Mouse (Mus musculus) cerebellum, adult 9-11 months (tissue): ENCODE measurements around the gene Tbck.

Experiments used
- DNase-seq: peaks from one replicate; pipeline ENCODE4 v3.0.0; 2022

Gene Tbck

DNA sequence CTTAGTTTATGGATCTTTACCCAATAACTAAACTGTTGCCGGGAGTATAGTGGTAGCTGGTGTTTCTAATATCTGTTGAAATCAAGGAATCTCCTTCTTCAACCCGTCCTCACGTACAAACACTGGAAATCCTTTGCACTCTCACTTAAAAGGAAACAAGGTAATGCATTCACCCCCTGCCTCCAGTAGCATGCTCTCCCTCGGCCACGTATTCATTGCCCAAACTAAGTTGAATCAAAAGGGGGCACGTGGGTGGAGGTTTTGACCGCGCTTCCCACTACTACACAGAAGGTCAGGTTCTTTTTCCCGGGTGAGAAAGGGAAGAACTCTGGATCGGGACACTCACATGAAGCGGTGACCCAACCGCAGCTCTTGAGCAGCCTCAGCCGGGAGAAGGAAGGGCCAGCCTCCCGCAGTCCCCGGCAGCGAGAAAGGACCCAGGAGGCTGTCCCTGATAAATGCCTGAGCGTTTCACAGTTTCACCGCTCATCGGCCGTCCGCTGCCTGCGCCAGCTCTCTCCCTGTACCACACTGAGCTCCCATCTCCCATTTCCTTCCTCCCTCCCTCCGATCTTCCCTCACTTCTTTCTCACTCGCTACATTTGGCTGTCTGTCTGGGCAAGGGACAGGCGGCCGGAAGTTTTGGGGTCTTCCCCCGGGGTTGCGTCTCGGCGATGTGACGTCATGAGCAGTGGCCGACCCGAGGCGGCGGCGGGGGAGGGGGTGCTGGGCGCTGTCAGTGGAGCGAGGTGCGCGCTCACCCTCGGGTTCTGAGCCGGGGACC is at the start of gene Tbck:
Gene Tbck (plus strand): TSS at position 698 of the 784 bp plus-strand sequence.
- DNase-seq: peak; percentile 94

DNA sequence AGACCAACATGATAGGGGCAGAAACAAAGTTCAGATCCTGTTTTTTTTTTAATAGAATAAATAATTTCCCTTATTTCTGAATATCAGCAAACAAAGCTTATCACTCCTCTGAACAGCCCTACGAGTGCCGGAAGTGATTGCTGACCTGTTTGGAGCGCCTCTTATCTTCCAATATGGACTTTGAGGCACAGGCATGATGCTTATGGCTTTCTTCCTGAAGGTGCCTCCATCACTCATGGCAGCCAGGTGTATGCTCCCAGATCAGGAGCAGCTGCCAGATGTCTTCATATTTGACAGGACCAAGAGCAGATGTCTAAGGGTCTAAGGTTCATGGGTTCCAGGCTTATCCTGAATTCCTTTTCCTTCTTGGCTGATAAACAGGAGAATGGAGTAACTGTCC is 46.9 kb upstream of the Tbck start:
- no peak for DNase-seq

DNA sequence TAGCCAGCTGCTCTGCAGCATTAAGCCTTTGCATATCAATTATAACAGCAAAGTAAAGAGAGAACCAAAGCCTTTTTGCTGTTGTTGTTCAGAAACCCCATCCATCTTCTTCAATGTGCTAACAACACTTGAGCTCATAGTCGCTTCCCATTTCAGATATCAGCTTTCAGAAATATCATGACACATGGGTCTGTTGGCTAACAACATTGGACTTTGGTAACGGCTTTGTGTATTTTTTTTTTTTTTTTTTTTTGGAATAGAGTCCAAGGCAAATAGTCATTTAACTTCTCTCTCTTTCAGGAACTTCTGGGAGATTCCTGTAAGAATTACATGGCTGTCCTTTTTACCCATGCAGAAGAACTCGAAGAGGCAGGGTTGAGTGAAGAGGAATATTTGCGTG is 39.9 kb upstream of the Tbck start:
- DNase-seq: no peak

DNA sequence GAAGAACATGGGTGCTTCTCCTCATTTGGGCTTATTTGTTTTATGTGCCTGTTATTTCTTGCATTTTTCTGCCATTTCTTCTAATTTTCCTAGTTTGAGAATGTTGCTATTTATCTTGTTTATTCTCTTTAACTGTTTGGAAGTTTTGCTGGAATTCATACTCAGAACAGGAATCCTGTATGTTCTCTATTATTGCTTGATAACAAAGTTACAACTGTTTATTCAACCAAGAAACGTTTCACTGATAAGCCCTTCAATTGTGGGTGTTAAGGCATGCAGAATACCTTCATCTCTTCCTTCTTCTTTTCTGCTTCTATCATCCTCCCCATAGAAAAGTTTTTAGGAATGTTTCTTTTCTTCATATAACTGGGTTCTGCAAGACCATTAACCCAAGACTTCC is 37.1 kb upstream of the Tbck start:
- no peak for DNase-seq

DNA sequence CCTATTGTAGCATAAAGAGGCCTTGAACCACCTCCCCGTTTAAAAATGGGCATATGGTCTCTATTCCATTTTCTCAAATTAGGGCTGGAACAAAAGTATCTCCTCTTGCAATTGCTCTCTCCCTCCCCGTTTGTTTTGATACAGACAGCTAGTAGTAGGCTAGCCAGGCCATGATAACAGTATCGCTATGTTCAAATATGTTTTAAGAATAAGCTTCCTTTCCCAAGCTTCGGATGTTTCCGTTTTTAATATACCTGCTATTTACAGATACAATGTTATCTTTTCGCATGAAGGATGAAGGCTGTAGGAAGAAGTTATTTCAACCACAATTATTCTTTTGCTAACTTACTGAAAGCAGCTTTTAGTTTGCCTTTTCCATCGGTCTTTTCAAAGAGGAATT is 34.6 kb upstream of the Tbck start:
- no peak for DNase-seq

DNA sequence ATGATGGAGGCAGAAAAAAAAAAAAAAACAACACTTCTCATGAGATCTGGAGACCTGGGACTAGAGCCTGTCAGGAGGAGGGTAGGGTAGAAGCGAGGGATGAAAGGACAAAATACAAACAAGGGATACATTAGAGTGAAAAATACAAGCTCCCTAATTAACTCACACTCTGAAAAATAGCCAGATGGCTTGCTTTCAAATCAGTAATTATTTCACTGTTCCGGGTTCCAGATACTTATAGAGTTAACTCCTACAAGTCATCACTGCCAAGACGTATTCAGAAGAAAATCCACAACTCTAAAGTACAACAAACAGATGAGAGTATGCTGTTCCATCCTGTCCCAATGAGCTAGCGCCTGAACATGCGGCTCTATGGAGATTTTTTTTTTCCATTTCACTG is 33.8 kb upstream of the Tbck start:
- DNase-seq: no peak

DNA sequence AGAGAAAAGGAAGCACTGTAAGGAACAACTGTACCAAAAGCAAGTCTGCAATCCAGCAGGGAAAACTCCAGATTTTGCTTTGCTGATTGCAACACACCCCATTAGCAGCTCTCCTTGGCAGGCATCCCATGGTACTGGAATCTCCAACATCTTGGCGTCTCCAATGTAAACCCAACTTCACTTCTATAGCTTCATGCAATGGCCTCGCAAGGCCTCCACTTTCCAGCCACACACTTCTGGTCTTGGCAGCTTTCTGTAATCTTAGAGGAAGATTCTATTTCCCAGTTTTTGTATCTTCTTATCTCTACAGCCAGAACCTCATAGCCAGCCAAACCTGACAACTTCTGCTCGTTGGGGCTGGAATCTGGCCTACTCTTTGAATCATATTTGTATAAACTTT is 32.2 kb upstream of the Tbck start:
- DNase-seq: no peak

DNA sequence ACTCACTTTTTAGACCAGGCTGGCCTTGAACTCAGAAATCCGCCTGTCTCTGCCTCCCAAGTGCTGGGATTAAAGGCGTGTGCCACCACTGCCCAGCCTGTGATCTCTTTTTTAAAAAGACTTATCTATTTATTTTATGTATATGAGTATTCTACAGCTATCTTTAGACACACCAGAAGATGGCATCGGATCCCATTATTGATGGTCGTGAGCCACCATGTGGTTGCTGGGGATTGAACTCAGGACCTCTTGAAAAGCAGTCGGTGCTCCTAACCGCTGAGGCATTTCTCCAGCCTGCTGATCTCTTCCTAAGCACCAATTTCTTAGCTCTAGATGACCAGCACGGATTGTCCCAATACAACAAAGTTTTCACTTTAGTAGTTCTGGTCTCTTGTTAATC is 30.0 kb upstream of the Tbck start:
- no peak for DNase-seq

DNA sequence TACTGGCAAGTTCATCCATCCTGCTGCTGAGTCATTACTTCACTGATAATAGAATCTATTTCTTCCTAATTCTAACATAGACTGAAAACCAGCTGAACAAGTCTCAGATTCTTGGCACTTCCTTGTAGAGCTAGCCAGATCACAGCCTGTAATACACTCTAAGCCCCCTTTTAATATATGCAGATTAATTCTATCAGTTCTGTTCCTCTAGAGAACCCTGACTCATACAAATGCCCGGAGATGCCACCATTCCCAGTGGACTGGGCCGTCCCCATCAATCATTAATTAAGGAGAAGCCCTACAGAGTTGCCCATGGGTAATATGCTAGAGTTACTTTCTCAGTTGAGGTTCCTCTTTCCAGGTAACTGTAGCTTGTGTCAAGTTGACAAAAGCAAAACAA is 28.0 kb upstream of the Tbck start:
- no peak for DNase-seq

DNA sequence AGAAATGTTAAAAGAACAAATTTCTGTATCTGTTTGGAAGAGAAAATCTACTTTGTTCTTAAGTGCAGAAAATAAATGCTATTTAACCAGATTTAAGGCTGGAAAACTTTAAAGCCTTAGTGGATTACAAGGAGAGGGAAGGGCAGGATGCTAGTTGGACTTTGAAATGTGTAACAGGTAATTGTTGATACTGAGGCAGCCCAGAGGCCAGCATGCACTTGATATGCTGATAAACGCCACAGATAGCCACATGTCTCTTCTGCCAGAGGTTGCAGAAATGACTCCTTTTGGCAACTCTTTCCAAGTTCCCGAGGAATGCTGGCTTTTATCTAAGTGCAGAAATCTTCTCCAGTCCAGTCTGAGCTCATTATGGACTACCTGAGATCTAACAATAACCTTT is 6.5 kb upstream of the Tbck start:
- DNase-seq: no peak

DNA sequence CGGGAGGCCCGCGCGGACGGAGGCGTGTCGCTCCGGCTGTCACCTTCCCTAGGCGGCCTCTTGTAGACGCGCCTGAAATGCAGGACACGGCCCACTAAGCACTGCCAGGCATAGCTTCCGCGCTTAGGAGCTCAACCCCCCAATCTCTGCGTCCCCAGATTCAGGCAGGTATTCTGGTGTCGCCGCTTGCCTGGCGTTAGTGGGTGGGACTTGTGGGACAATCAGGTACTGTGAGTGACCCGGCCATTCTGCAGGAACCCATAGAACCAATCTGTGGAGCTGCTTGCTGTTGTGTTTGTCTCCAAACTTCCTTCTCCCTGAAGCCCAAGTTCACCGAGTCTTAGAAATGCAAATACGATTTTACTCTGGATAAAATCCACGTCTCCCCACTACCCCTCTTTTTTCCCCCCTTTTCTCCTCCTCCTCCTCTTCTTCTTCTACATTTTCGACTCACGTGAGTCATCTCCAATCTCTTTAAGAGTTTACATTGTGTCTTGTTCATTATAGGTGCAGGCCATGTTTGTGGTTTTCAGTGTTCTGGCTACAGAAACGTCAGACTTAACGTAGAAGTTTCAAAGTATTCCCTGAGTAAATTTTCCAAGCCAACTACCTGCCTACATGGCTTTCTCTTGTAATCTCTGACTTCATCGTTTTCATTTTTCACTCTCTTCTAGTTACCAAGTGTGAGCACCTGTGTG is 436 bp downstream of the Tbck start, which contains the start of gene Aimp1:
Gene Aimp1 (minus strand): TSS at position 140 of the 698 bp plus-strand sequence.
- no peak for DNase-seq

DNA sequence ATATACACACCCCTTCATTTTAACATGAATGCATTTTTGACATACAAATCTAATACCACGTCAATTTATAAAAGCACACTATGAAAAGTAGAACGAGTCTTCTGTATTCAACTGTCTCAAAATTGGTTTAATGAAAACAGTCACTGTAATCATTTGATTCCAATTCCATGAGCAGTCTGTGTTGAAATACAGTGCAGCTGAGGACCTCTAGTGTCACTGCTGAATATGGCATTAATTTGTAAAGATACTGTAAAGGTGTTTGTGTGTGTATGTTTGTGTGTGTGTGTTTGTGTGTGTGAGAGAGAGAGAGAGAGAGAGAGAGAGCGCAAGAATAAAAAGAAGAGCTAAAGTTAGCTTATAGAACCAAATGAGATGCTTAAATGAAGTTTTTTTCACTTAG is 17.4 kb downstream of the Tbck start:
- no peak for DNase-seq

DNA sequence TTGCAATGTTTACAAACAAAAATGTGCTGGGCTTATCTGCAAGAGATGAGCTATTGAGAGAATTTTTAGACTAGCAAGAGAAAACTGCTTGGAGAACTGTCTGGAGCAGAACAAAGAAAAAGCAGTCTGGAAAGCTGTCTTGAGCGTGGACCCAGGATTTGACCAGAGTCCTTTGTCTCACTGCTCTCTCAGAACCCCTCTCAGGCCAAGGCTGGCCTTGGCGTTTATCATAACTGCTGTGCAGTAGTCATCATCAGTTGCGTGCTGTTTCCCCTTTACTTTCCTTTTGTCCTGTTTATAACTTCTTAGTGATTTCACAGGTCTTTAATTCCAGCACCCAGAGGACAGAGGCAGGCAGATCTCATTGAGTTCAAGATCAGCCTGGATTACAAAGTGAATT is 20.3 kb downstream of the Tbck start:
- no peak for DNase-seq

DNA sequence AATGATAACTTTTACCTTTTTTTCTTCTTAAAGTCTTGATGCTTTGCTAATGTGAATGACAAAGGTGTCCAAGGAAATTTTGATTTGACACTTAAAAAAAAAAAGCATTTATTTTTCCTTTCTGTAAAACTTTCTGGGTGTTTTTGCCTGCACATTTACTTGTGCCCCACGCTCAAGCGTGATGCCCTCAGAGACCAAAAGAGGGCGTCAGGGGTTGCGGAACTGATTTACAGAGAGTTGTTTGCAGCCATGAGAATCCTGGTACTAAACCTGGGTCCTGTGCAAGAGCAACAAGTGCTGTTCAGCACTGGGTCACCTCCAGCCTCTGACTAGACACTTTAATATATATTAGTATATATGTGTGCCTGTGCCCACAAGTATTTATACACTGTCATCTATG is 23.0 kb downstream of the Tbck start:
- no peak for DNase-seq

DNA sequence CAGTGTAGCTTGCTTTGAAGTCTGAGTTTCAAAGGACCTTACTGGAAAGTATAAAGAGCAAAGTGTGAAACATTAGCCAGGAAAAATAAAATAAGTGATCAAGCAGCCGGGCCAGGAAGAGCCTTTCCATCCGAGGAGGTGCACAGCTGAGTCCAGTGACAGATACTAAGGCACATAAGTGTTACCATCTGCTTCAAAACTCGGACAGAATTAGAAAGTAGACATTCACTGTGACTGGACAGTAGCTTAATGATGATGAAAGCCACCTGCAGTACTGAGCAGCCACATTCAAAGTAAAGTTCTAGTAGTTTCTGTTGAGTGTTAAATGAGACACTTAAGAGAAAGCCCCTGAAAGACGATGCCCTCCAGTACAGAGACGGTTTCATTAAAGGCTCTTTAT is 30.0 kb downstream of the Tbck start:
- DNase-seq: no peak

DNA sequence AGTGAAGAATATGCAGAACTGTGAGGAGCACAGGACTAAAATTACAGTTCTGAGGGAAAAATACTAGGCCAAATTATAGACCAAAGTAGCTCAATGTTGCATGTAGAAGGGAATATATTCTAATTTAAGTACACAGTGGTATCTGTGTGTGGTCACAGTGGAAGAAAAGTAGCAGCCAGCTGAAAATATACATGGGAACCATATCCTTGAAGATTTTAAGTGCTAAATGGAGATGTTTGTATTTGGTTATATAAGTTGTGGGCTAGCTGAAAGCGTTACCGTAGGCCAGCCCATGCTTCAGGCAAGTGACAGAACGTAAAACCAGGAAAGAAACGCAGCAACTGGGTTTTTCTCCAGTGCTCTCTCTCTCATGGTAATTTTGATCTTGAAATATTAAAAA is 33.4 kb downstream of the Tbck start:
- no peak for DNase-seq

DNA sequence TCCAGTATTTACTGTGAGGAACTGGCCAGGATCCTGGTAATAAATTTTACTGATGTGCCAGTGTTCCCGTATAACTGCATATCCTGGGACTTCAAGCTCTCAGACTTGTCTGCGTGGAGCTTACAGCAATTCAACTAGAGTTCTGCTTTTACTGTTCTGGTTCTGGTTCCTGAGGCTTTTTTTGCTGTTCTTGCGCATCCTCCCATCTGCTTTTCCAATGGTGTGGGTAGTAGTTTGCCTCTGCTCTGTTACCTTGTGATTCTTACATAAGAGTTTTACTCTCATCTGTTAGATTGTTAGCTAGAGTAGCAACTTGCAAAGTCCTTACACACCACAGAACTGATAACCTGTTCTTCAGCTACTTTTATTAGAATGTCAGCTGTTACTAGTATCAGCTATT is 40.4 kb downstream of the Tbck start:
- no peak for DNase-seq

DNA sequence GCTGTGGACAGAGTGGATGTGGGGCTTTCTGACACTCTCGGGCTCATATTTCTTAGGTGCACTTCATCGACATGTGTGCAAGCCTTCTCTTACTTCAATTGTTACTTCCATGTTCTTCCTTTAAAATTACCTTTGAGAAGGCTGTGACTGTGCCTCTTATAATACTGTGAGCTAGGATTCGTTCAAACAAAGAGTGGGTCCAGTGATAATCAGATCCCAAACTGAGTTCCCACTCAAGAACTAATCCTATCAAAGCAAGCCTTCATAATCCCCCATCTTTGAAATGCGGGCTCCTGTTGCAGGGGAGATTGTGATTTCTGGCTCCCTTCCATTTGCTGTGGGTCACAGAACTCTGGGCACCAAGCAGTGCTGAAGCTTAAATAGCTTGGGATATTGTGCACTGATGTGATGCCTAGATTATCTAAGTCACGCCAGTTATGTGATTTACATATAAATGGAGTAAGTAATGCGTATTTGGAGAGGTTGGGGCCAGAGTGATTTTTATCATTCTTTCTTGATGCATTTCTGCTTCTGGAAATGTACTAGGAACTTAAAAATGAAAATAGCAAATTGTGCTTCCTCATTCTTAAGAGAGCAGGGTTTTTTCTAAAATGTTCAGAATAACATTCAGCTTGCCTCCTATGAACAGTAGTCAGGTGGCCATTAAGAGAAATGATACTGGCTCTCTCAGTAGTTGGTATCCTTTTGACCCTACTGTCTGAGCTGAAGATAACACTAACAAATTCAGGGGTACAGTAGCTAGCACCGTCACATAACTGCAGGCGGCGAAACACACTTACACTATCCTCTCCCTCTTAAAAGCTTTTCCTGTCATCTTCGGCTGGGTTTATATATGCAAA is 60.6 kb downstream of the Tbck start:
- DNase-seq: no peak

DNA sequence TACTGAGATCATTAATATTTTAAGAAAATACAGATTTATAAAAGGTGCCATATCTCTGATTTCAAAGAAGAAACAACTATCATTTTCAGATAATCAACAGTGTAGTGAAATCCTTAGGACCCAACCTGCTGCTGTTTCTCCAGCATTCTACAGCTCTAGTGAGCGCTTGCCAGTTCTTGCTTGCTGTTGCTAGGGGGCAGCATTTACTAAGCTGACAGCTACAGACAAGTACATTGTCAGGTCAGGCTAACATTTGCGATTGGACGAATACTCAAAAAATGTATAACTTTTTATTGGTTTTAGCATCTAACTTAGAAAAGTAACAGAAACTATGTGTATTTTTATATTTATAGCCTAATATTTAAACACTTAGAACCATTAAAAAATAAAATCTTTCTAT is 63.1 kb downstream of the Tbck start:
- peak; percentile 7 for DNase-seq

DNA sequence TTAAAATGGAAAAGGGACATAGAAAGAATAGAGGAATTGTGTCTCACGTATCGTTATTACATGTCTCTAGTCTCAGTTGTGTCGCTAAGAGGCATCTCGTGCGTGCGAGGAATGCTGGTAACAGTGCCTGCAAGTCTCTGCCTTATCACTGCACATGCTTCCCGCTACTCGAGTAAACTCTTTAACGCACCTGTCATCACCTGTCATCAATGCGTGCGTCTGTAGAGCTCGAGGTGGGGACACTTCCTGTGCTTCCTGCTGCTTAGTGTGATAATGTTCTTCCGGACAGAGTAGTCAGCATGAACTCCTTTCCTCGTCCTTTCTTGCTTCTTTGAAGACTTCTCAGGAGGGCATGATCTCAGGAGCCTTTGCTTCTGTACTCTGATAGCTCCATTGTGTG is 63.8 kb downstream of the Tbck start:
- DNase-seq: no peak

DNA sequence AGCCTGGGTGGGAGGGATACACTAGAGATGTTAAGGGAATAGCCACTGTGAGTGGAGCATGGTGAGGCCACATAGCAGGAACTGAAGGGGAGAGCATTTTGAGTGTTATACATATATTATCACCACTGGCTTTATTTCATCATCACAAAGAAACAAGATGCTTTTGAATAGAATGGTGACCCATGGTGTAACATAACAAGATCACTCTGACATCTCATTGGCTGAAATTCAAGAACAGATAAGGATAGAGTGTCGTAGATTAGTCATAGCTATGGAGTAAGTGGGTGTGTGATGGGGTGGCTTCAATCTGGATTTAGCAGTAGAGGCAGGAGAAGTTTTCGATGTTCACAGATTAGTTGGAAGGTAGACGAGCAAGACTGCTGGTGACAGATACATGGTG is 64.8 kb downstream of the Tbck start:
- no peak for DNase-seq

DNA sequence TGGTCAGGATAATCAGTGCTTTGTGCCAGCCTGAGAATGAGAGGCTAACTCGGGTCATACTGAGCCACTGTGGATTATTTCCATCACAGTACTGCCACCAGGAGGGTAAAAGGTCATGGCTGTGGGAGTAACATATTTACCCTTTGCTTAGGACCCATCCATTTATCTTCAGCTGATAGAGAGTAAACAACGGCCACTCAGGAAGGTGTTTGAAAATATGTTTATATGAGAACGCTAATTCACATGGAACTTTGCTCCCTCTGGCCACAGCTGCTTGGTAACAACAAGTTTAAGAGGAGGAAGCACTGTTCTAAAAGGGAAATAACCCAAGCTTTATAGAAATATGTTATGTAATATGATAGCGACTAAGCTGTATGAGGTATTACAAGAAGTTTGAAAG is 68.8 kb downstream of the Tbck start:
- no peak for DNase-seq

DNA sequence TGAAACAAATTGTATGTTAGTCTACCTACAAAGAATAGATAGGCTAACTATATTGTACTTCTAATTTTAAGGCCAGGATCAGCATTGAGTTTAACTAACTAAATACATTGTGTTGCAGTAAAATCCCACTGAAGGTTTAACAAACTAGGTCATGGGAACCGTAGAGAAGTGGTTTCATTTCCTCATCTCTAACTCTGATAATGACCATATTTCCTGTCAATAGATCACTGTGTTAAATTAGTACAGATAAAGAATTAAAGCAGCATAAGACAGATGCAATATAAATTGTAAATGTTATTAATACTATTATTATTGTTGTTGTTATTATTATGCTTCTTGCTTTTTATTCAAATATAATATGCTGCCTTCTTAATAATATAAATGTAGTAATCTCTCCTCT is 72.3 kb downstream of the Tbck start:
- no peak for DNase-seq
